Mouse (Mus musculus) embryonic facial prominence, embryonic 15.5 days (tissue): ENCODE data around the gene Samd4. TPM values are rescaled to one million over a fixed set of nuclear protein-coding genes. Genes with fewer than 3 reads are reported as not detected.
A peak's percentile ranks its signal among the peaks of the same experiment; 100 is the strongest.

Experiments used
- ATAC-seq: fragments of 200-750 bp; cut with Nextera tagmentation; 2 replicates; pipeline ENCODE4 v1.8.0; 2017; ENCODE audit warnings: low read depth, moderate TSS enrichment; ENCODE audit not compliant: insufficient number of reproducible peaks, low FRiP score, low TSS enrichment
- H3K27ac ChIP-seq: fragments of 300-500 bp; sonication (generic); replicated peaks from 2 replicates; pipeline ENCODE4 v1.5.1; 2015; ENCODE audit warnings: mild to moderate bottlenecking, inconsistent platforms
- H3K27me3 ChIP-seq: fragments of 300-500 bp; sonication (generic); 2 replicates; pipeline ENCODE4 v1.6.1; 2015; ENCODE audit warnings: inconsistent platforms
- H3K36me3 ChIP-seq: fragments of 300-500 bp; sonication (generic); 2 replicates; pipeline ENCODE4 v1.6.1; 2015; ENCODE audit warnings: mild to moderate bottlenecking, inconsistent platforms
- H3K4me1 ChIP-seq: fragments of 300-500 bp; sonication (generic); 2 replicates; pipeline ENCODE4 v1.6.1; 2015; ENCODE audit warnings: inconsistent platforms
- H3K4me2 ChIP-seq: fragments of 300-500 bp; sonication (generic); replicated peaks from 2 replicates; pipeline ENCODE4 v1.6.1; 2015; ENCODE audit warnings: mild to moderate bottlenecking, inconsistent platforms
- H3K4me3 ChIP-seq: fragments of 300-500 bp; sonication (generic); replicated peaks from 2 replicates; pipeline ENCODE4 v1.5.1; 2015; ENCODE audit warnings: mild to moderate bottlenecking, inconsistent platforms
- H3K9ac ChIP-seq: fragments of 300-500 bp; sonication (generic); 2 replicates; pipeline ENCODE4 v1.6.1; 2015; ENCODE audit warnings: inconsistent platforms
- H3K9me3 ChIP-seq: fragments of 300-500 bp; sonication (generic); replicated peaks from 2 replicates; pipeline ENCODE4 v1.6.1; 2016; ENCODE audit warnings: inconsistent platforms
- WGBS: fragments of 180-500 bp; shearing (Covaris S2); methylation state at CpG from one replicate; pipeline ENCODE4 v1.1.7; 2015; 5-methylcytosine and 5-hydroxymethylcytosine counted together
- polyA plus RNA-seq: library from polyadenylated mRNA; unstranded; fragments of >200 nt; fragmentation: Nextera tagmentation; extraction: Ambion mirVana; gene quantifications from 2 replicates; pipeline ENCODE4 v1.2.1, GENCODE M21; 2015

Gene Samd4
- polyA plus RNA-seq, 1 experiment from 2014 or later: 14.6 TPM

- H3K9ac ChIP-seq: no peak overlapping the region
- H3K9me3 ChIP-seq: no peaks in the 10 kb centered on the region
- no peak overlapping the region for H3K4me2 ChIP-seq
- H3K36me3 ChIP-seq: no peaks in the 10 kb centered on the region
- no peaks in the 10 kb centered on the region for H3K27me3 ChIP-seq
- H3K4me3 ChIP-seq: no peak overlapping the region
- ATAC-seq: no peak
- 56% methylated on average over 24 of the region's 24 CpGs for WGBS
- H3K27ac ChIP-seq: no peak overlapping the region
- peaks cover 24% of the 10 kb centered on the region for H3K4me1 ChIP-seq
Observed at GRCm38 (mm10) chr14:47000786-47001761, 118.4 kb downstream of the Samd4 start.

GRCm38 (mm10) chr14:47004161-47004560 lies 121.5 kb downstream of the Samd4 start:
- no peak for ATAC-seq
- no peak overlapping the region for H3K4me2 ChIP-seq
- H3K27ac ChIP-seq: no peak overlapping the region
- H3K36me3 ChIP-seq: no peaks in the 10 kb centered on the region
- H3K4me1 ChIP-seq: peaks cover 20% of the 10 kb centered on the region
- 19% methylated on average over 3 of the region's 3 CpGs for WGBS
- no peaks in the 10 kb centered on the region for H3K9me3 ChIP-seq
- no peak overlapping the region for H3K4me3 ChIP-seq
- no peaks in the 10 kb centered on the region for H3K27me3 ChIP-seq
- no peak overlapping the region for H3K9ac ChIP-seq

GRCm38 (mm10) chr14:47011171-47012139 lies 128.8 kb downstream of the Samd4 start:
- H3K27ac ChIP-seq: 0 out of 2 replicates have a peak overlapping the region, but pooled peaks have one; percentile 4
- WGBS: 54% methylated on average over 18 of the region's 18 CpGs
- no peaks in the 10 kb centered on the region for H3K27me3 ChIP-seq
- H3K4me1 ChIP-seq: peaks cover 13% of the 10 kb centered on the region
- H3K4me2 ChIP-seq: no peak overlapping the region
- no peak overlapping the region for H3K4me3 ChIP-seq
- H3K36me3 ChIP-seq: no peaks in the 10 kb centered on the region
- ATAC-seq: 0 out of 2 replicates have a peak, but pooled peaks have one; percentile 69
- no peak overlapping the region for H3K9ac ChIP-seq
- no peaks in the 10 kb centered on the region for H3K9me3 ChIP-seq

- no peaks in the 10 kb centered on the region for H3K36me3 ChIP-seq
- H3K4me1 ChIP-seq: peaks cover 10% of the 10 kb centered on the region
- no peaks in the 10 kb centered on the region for H3K27me3 ChIP-seq
- no peaks in the 10 kb centered on the region for H3K9me3 ChIP-seq
- no peak overlapping the region for H3K9ac ChIP-seq
- no peak for ATAC-seq
- no peak overlapping the region for H3K27ac ChIP-seq
- no peak overlapping the region for H3K4me3 ChIP-seq
- H3K4me2 ChIP-seq: no peak overlapping the region
- WGBS: 76% methylated on average over 3 of the region's 3 CpGs
Observed at GRCm38 (mm10) chr14:47015618-47016017, 133.0 kb downstream of the Samd4 start.

GRCm38 (mm10) chr14:47017658-47018057 lies 135.0 kb downstream of the Samd4 start:
- H3K9me3 ChIP-seq: no peaks in the 10 kb centered on the region
- H3K36me3 ChIP-seq: no peaks in the 10 kb centered on the region
- H3K4me1 ChIP-seq: no peaks in the 10 kb centered on the region
- H3K9ac ChIP-seq: no peak overlapping the region
- ATAC-seq: no peak
- H3K27ac ChIP-seq: no peak overlapping the region
- no peak overlapping the region for H3K4me2 ChIP-seq
- H3K27me3 ChIP-seq: no peaks in the 10 kb centered on the region
- WGBS: 83% methylated on average over 3 of the region's 3 CpGs
- no peak overlapping the region for H3K4me3 ChIP-seq

GRCm38 (mm10) chr14:47020886-47021285 lies 138.2 kb downstream of the Samd4 start:
- Histone ChIP-seq H3K9ac (no peak overlapping the region), H3K4me2 (no peak overlapping the region), H3K9me3 (no peaks in the 10 kb centered on the region), H3K36me3 (no peaks in the 10 kb centered on the region), H3K4me3 (no peak overlapping the region), H3K27ac (no peak overlapping the region), H3K27me3 (no peaks in the 10 kb centered on the region), H3K4me1 (no peaks in the 10 kb centered on the region)
- no peak for ATAC-seq
- 68% methylated on average over 10 of the region's 10 CpGs for WGBS

- Histone ChIP-seq H3K36me3 (no peaks in the 10 kb centered on the region), H3K4me2 (no peak overlapping the region), H3K4me1 (peaks cover 4% of the 10 kb centered on the region; the same call in 1 of the 2 replicates), H3K9me3 (no peaks in the 10 kb centered on the region), H3K27me3 (no peaks in the 10 kb centered on the region), H3K4me3 (no peak overlapping the region), H3K9ac (no peak overlapping the region), H3K27ac (no peak overlapping the region)
- 87% methylated on average over 9 of the region's 9 CpGs for WGBS
- no peak for ATAC-seq
Observed at GRCm38 (mm10) chr14:47023529-47023928, 140.9 kb downstream of the Samd4 start.

GRCm38 (mm10) chr14:47027431-47028118 lies 144.9 kb downstream of the Samd4 start:
- ATAC-seq: no peak
- 32% methylated on average over 6 of the region's 6 CpGs for WGBS
- Histone ChIP-seq H3K9ac (no peak overlapping the region), H3K27me3 (no peaks in the 10 kb centered on the region), H3K36me3 (no peaks in the 10 kb centered on the region), H3K4me2 (no peak overlapping the region), H3K4me3 (no peak overlapping the region), H3K4me1 (peaks cover 4% of the 10 kb centered on the region; the same call in 1 of the 2 replicates), H3K9me3 (no peaks in the 10 kb centered on the region), H3K27ac (peak overlapping the region; percentile 48; the same call in 1 of the 2 replicates)

- H3K4me1 ChIP-seq: peaks cover 4% of the 10 kb centered on the region; the same call in 1 of the 2 replicates
- H3K36me3 ChIP-seq: no peaks in the 10 kb centered on the region
- H3K4me2 ChIP-seq: no peak overlapping the region
- ATAC-seq: no peak
- no peak overlapping the region for H3K27ac ChIP-seq
- no peaks in the 10 kb centered on the region for H3K27me3 ChIP-seq
- 69% methylated on average over 2 of the region's 2 CpGs for WGBS
- H3K9me3 ChIP-seq: no peaks in the 10 kb centered on the region
- H3K9ac ChIP-seq: no peak overlapping the region
- H3K4me3 ChIP-seq: no peak overlapping the region
Observed at GRCm38 (mm10) chr14:47031542-47031941, 148.9 kb downstream of the Samd4 start.

- ATAC-seq: no peak
- Histone ChIP-seq H3K27me3 (no peaks in the 10 kb centered on the region), H3K4me1 (peaks cover 4% of the 10 kb centered on the region; the same call in 1 of the 2 replicates), H3K27ac (no peak overlapping the region), H3K36me3 (no peaks in the 10 kb centered on the region), H3K9ac (no peak overlapping the region), H3K9me3 (no peaks in the 10 kb centered on the region), H3K4me3 (no peak overlapping the region), H3K4me2 (no peak overlapping the region)
- 44% methylated on average over 4 of the region's 4 CpGs for WGBS
Observed at GRCm38 (mm10) chr14:47032140-47032539, 149.5 kb downstream of the Samd4 start.
